Mouse (Mus musculus): Measurements from ENCODE around the gene Lrguk. TPM values are rescaled to one million over a fixed set of nuclear protein-coding genes. Genes with fewer than 3 reads are reported as not detected.

Gene Lrguk
- total and polyA plus RNA-seq, 3 experiments = 0.12 to 1.6 TPM; not detected in 1

GRCm38 (mm10) chr6:34059741-34060140, 30.5 kb downstream of the Lrguk start:
- H3K4me1 ChIP-seq (ENCODE audit: control insufficient read depth in 1 of 2, insufficient read depth in 2 of 2, low read length in 2 of 2) = no peaks in the 10 kb centered on the region
- H3K36me3 ChIP-seq (ENCODE audit: control insufficient read depth in 1 of 2, insufficient read depth in 2 of 2, low read length in 2 of 2) = no peaks in the 10 kb centered on the region
- no peak overlapping the region for H3K4me3 ChIP-seq (ENCODE audit: control insufficient read depth in 1 of 2, insufficient read depth in 1 of 2, low read depth in 2 of 2, low read length in 2 of 2)
- no peak overlapping the region for H3K27ac ChIP-seq (ENCODE audit: control insufficient read depth, low read depth, low read length)
- H3K79me2 ChIP-seq (ENCODE audit: control insufficient read depth, insufficient read depth, low read length, poor library complexity) = no peaks in the 10 kb centered on the region
- no peaks in the 10 kb centered on the region for H3K9me3 ChIP-seq (replicated peaks; ENCODE audit: insufficient read depth, low read length)
- no peaks in the 10 kb centered on the region for H3K27me3 ChIP-seq (ENCODE audit: control insufficient read depth in 1 of 2, insufficient read depth in 2 of 2, low read length in 2 of 2)
- no peak overlapping the region for H3K9ac ChIP-seq (ENCODE audit: control insufficient read depth, low read depth, low read length, poor library complexity, severe bottlenecking)
- DNase-seq (ENCODE audit: low read depth, low spot score) = no peak
- TF ChIP-seq CHD2 (IDR thresholded peaks at IDR 0.05; ENCODE audit: low read length) (no peak), EP300 (IDR thresholded peaks at IDR 0.05; ENCODE audit: low read depth in 1 of 2, low read length in 2 of 2) (no peak), ZNF384 (IDR thresholded peaks at IDR 0.05; ENCODE audit: low read depth, low read length) (no peak), UBTF (IDR thresholded peaks at IDR 0.05; ENCODE audit: borderline replicate concordance, insufficient read depth, low read depth, low read length) (no peak), POLR2AphosphoS5 (IDR thresholded peaks at IDR 0.05; ENCODE audit: borderline replicate concordance, low read depth, low read length) (no peak), MAX (IDR thresholded peaks at IDR 0.05; ENCODE audit: low read length) (no peak), RCOR1 (IDR thresholded peaks at IDR 0.05; ENCODE audit: low read depth, low read length) (no peak), ETS1 (IDR thresholded peaks at IDR 0.05; ENCODE audit: low read depth, low read length) (no peak), MYB (IDR thresholded peaks at IDR 0.05; ENCODE audit: low read depth, low read length) (no peak)

- H3K27me3 ChIP-seq (ENCODE audit: control insufficient read depth in 1 of 2, insufficient read depth in 2 of 2, low read length in 2 of 2) = no peaks in the 10 kb centered on the region
- H3K79me2 ChIP-seq (ENCODE audit: control insufficient read depth, insufficient read depth, low read length, poor library complexity) = no peaks in the 10 kb centered on the region
- no peak overlapping the region for H3K9ac ChIP-seq (ENCODE audit: control insufficient read depth, low read depth, low read length, poor library complexity, severe bottlenecking)
- H3K36me3 ChIP-seq (ENCODE audit: control insufficient read depth in 1 of 2, insufficient read depth in 2 of 2, low read length in 2 of 2) = no peaks in the 10 kb centered on the region
- no peaks in the 10 kb centered on the region for H3K4me1 ChIP-seq (ENCODE audit: control insufficient read depth in 1 of 2, insufficient read depth in 2 of 2, low read length in 2 of 2)
- TF ChIP-seq CHD2 (IDR thresholded peaks at IDR 0.05; ENCODE audit: low read length) = no peak
- TF ChIP-seq CTCF (IDR thresholded peaks at IDR 0.05 in 2 of 3, conservative IDR thresholded peaks at IDR 0.05 in 1 of 3; ENCODE audit: control insufficient read depth in 1 of 3, insufficient read depth in 1 of 3, low read depth in 2 of 3, low read length in 3 of 3, poor library complexity in 1 of 3, severe bottlenecking in 1 of 3) = no peak
- no peak for TF ChIP-seq MAFK (IDR thresholded peaks at IDR 0.05; ENCODE audit: borderline replicate concordance, low read depth, low read length)
- TF ChIP-seq GATA1 (IDR thresholded peaks at IDR 0.05; ENCODE audit: low read depth, low read length) = no peak
- no peak for TF ChIP-seq POLR2AphosphoS2 (IDR thresholded peaks at IDR 0.05; ENCODE audit: low read length)
- no peak for TF ChIP-seq UBTF (IDR thresholded peaks at IDR 0.05; ENCODE audit: borderline replicate concordance, insufficient read depth, low read depth, low read length)
- TF ChIP-seq RAD21 (IDR thresholded peaks at IDR 0.05; ENCODE audit: low read depth, low read length) = no peak
- TF ChIP-seq ELF1 (IDR thresholded peaks at IDR 0.05; ENCODE audit: low read depth, low read length) = no peak
- no peak for TF ChIP-seq MAX (IDR thresholded peaks at IDR 0.05; ENCODE audit: low read length)
- no peak for TF ChIP-seq MXI1 (IDR thresholded peaks at IDR 0.05; ENCODE audit: low read depth, low read length)
- no peak for TF ChIP-seq USF1 (IDR thresholded peaks at IDR 0.05; ENCODE audit: low read depth, low read length)
- TF ChIP-seq EP300 (IDR thresholded peaks at IDR 0.05; ENCODE audit: low read depth in 1 of 2, low read length in 2 of 2) = no peak
- DNase-seq (ENCODE audit: low read depth, low spot score) = no peak
- H3K4me3 ChIP-seq (ENCODE audit: control insufficient read depth in 1 of 2, insufficient read depth in 1 of 2, low read depth in 2 of 2, low read length in 2 of 2) = no peak overlapping the region
- H3K27ac ChIP-seq (ENCODE audit: control insufficient read depth, low read depth, low read length) = no peak overlapping the region
- no peaks in the 10 kb centered on the region for H3K9me3 ChIP-seq (replicated peaks; ENCODE audit: insufficient read depth, low read length)
Measured at GRCm38 (mm10) chr6:34066790-34067189, 37.5 kb downstream of the Lrguk start.
